Mouse (Mus musculus): ENCODE results near the gene Ly6g6f. TPM values are rescaled to one million over a fixed set of nuclear protein-coding genes. Genes with fewer than 3 reads are reported as not detected.

Gene Ly6g6f
- total and polyA plus RNA-seq, 2 experiments from 2014 or later = not detected

- Histone ChIP-seq H3K4me2 (ENCODE audit: low read depth) (no peak overlapping the region), H3K9ac (no peak overlapping the region), H3K9me3 (ENCODE audit: low read length) (no peaks in the 10 kb centered on the region), H3K27me3 (ENCODE audit: insufficient read depth, low read length) (no peaks in the 10 kb centered on the region), H3K36me3 (ENCODE audit: insufficient read depth) (peaks cover 7% of the 10 kb centered on the region), H3K4me3 (ENCODE audit: low read depth, low read length) (no peak overlapping the region), H3K4me1 (ENCODE audit: insufficient read depth) (peaks cover 16% of the 10 kb centered on the region; the same call in 1 of the 2 replicates), H3K27ac (ENCODE audit: low read depth, low read length) (no peak overlapping the region)
- DNase-seq = no peak
- 90% methylated on average over 7 of the region's 7 CpGs for WGBS
- ATAC-seq = no peak
- TF ChIP-seq CTCF (IDR thresholded peaks at IDR 0.05; ENCODE audit: low read depth) = no peak
These were observed 29.5 kb downstream of the Ly6g6f start for GRCm38 (mm10) chr17:35055691-35056495.

DNA sequence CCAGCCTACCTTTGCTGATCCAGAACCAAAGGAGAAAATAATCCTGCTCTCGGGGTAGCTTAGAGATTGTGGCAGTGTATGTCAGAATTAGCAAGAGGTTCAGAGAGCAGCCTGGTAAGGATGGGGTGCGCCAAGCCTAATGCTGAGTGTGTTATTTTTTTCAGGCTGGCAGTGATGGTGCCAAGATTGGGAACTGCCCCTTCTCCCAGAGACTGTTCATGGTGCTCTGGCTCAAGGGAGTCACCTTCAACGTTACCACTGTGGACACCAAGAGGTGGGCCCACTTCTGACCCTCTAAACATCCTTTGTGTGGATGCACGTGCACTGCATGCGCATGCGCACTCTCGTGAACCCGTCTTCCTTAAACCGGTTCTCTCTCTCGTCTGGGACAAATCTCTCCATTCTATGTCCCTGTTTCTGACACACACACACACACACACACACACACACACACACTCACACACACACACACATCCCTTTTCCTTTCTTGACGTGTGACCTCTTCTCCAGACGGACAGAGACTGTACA is 33.1 kb downstream of the Ly6g6f start:
- 0 out of 2 replicates have a peak, but pooled peaks cover 7% of the 10 kb centered on the region for H3K4me1 ChIP-seq (ENCODE audit: insufficient read depth)
- no peak overlapping the region for H3K9ac ChIP-seq
- H3K27ac ChIP-seq (ENCODE audit: low read depth, low read length) = peak overlapping the region; percentile 65; the same call in 1 of the 2 replicates
- 0 out of 2 replicates have a peak overlapping the region, but pooled peaks have one; percentile 59 for H3K4me2 ChIP-seq (ENCODE audit: low read depth)
- no peaks in the 10 kb centered on the region for H3K9me3 ChIP-seq (ENCODE audit: low read length)
- no peak for TF ChIP-seq CTCF (IDR thresholded peaks at IDR 0.05; ENCODE audit: low read depth)
- no peak overlapping the region for H3K4me3 ChIP-seq (ENCODE audit: low read depth, low read length)
- ATAC-seq (peak; percentile 16; the same call in 1 of the 2 replicates), DNase-seq (no peak)
- no peaks in the 10 kb centered on the region for H3K27me3 ChIP-seq (ENCODE audit: insufficient read depth, low read length)
- 74% methylated on average over 12 of the region's 12 CpGs for WGBS
- H3K36me3 ChIP-seq (ENCODE audit: insufficient read depth) = 0 out of 2 replicates have a peak, but pooled peaks cover 5% of the 10 kb centered on the region

GRCm38 (mm10) chr17:35051156-35052086 is 34.0 kb downstream of the Ly6g6f start:
- peak overlapping the region; percentile 43 for H3K9ac ChIP-seq
- H3K27ac ChIP-seq (ENCODE audit: low read depth, low read length) = peak overlapping the region; percentile 65
- no peaks in the 10 kb centered on the region for H3K9me3 ChIP-seq (ENCODE audit: low read length)
- peaks cover 7% of the 10 kb centered on the region; the same call in 1 of the 2 replicates for H3K4me1 ChIP-seq (ENCODE audit: insufficient read depth)
- 4% methylated on average over 21 of the region's 21 CpGs for WGBS
- no peak for TF ChIP-seq CTCF (IDR thresholded peaks at IDR 0.05; ENCODE audit: low read depth)
- H3K27me3 ChIP-seq (ENCODE audit: insufficient read depth, low read length) = no peaks in the 10 kb centered on the region
- peak overlapping the region; percentile 59 for H3K4me2 ChIP-seq (ENCODE audit: low read depth)
- H3K4me3 ChIP-seq (ENCODE audit: low read depth, low read length) = peak overlapping the region; percentile 25
- 0 out of 2 replicates have a peak, but pooled peaks cover 5% of the 10 kb centered on the region for H3K36me3 ChIP-seq (ENCODE audit: insufficient read depth)
- ATAC-seq (peak; percentile 63), DNase-seq (peak; percentile 60)

GRCm38 (mm10) chr17:35050126-35050750 is 35.2 kb downstream of the Ly6g6f start:
- TF ChIP-seq CTCF (IDR thresholded peaks at IDR 0.05; ENCODE audit: low read depth) = no peak
- Histone ChIP-seq H3K9ac (peak overlapping the region; percentile 48), H3K4me1 (ENCODE audit: insufficient read depth) (peaks cover 12% of the 10 kb centered on the region; the same call in 1 of the 2 replicates), H3K36me3 (ENCODE audit: insufficient read depth) (0 out of 2 replicates have a peak, but pooled peaks cover 5% of the 10 kb centered on the region), H3K27me3 (ENCODE audit: insufficient read depth, low read length) (no peaks in the 10 kb centered on the region), H3K27ac (ENCODE audit: low read depth, low read length) (peak overlapping the region; percentile 77), H3K4me2 (ENCODE audit: low read depth) (peak overlapping the region; percentile 59), H3K9me3 (ENCODE audit: low read length) (no peaks in the 10 kb centered on the region), H3K4me3 (ENCODE audit: low read depth, low read length) (peak overlapping the region; percentile 36)
- no peak for DNase-seq
- 3% methylated on average over 26 of the region's 27 CpGs for WGBS
- no peak for ATAC-seq

- ATAC-seq (no peak), DNase-seq (no peak)
- no peak for TF ChIP-seq CTCF (IDR thresholded peaks at IDR 0.05; ENCODE audit: low read depth)
- peak within 1 kb of the TSS; percentile 48 for H3K9ac ChIP-seq
- no peaks in the 10 kb centered on the region for H3K9me3 ChIP-seq (ENCODE audit: low read length)
- H3K4me3 ChIP-seq (ENCODE audit: low read depth, low read length) = peak within 1 kb of the TSS; percentile 36
- 2% methylated on average over 11 of the region's 11 CpGs for WGBS
- peak within 1 kb of the TSS; percentile 59 for H3K4me2 ChIP-seq (ENCODE audit: low read depth)
- peaks cover 12% of the 10 kb centered on the region; the same call in 1 of the 2 replicates for H3K4me1 ChIP-seq (ENCODE audit: insufficient read depth)
- no peaks in the 10 kb centered on the region for H3K27me3 ChIP-seq (ENCODE audit: insufficient read depth, low read length)
- peak within 1 kb of the TSS; percentile 77 for H3K27ac ChIP-seq (ENCODE audit: low read depth, low read length)
- H3K36me3 ChIP-seq (ENCODE audit: insufficient read depth) = 0 out of 2 replicates have a peak, but pooled peaks cover 5% of the 10 kb centered on the region
These were observed 35.8 kb downstream of the Ly6g6f start, which contains the start of gene Clic1 for GRCm38 (mm10) chr17:35049561-35050016. Gene Clic1, plus strand, starts transcription at chr17:35049966.

GRCm38 (mm10) chr17:35048932-35049440 is 36.4 kb downstream of the Ly6g6f start:
- H3K36me3 ChIP-seq (ENCODE audit: insufficient read depth) = 0 out of 2 replicates have a peak, but pooled peaks cover 2% of the 10 kb centered on the region
- no peak for ATAC-seq
- no peak overlapping the region for H3K9ac ChIP-seq
- 78% methylated on average over 5 of the region's 5 CpGs for WGBS
- no peak overlapping the region for H3K4me2 ChIP-seq (ENCODE audit: low read depth)
- no peak overlapping the region for H3K27ac ChIP-seq (ENCODE audit: low read depth, low read length)
- H3K4me3 ChIP-seq (ENCODE audit: low read depth, low read length) = no peak overlapping the region
- no peaks in the 10 kb centered on the region for H3K27me3 ChIP-seq (ENCODE audit: insufficient read depth, low read length)
- no peaks in the 10 kb centered on the region for H3K9me3 ChIP-seq (ENCODE audit: low read length)
- peaks cover 12% of the 10 kb centered on the region; the same call in 1 of the 2 replicates for H3K4me1 ChIP-seq (ENCODE audit: insufficient read depth)
- no peak for DNase-seq
- TF ChIP-seq CTCF (IDR thresholded peaks at IDR 0.05; ENCODE audit: low read depth) = no peak
